Mouse (Mus musculus) CH12.LX (cell line): ENCODE measurements around the gene Slc44a3. TPM values are rescaled to one million over a fixed set of nuclear protein-coding genes. Genes with fewer than 3 reads are reported as not detected.

ENCODE experiments used
- DNase-seq: peaks from one replicate; pipeline ENCODE4 v3.0.0-alpha.2; 2013; ENCODE audit errors: extremely low read depth
- H3K27ac ChIP-seq: 2 replicates; pipeline ENCODE4 v1.5.1; 2012; ENCODE audit warnings: low read depth, mild to moderate bottlenecking, control low read depth, moderate library complexity; ENCODE audit not compliant: insufficient read depth
- H3K27me3 ChIP-seq: replicated peaks from 2 replicates; pipeline ENCODE3; 2012; ENCODE audit warnings: inconsistent platforms
- H3K36me3 ChIP-seq, 2 experiments: replicated peaks in 1 of 2; 2 replicates each; pipeline versions ENCODE3 to v1.6.1; 2012; ENCODE audit warnings: inconsistent platforms in 1 of 2, low read length in 1 of 2, mild to moderate bottlenecking in 1 of 2, mixed read lengths in 1 of 2, moderate library complexity in 1 of 2; ENCODE audit not compliant: control insufficient read depth in 1 of 2, insufficient read depth in 1 of 2
- H3K4me1 ChIP-seq, 2 experiments: 2 replicates each; pipeline ENCODE4 v1.6.1; 2012; ENCODE audit warnings: inconsistent platforms in 1 of 2, moderate library complexity in 1 of 2; ENCODE audit not compliant: insufficient read depth in 2 of 2, control insufficient read depth in 1 of 2
- H3K4me2 ChIP-seq: 2 replicates; pipeline ENCODE4 v1.6.1; 2012; ENCODE audit warnings: low read depth, mild to moderate bottlenecking, control low read depth; ENCODE audit not compliant: poor library complexity, insufficient read depth, severe bottlenecking
- H3K4me3 ChIP-seq, 3 experiments: fragments of 150-350 bp in 1 of 3; sonication (generic) in 1 of 3; replicated peaks in 1 of 3; 2 replicates each; pipeline versions ENCODE3 to v1.5.1; 2011 to 2012; ENCODE audit warnings: low read depth in 2 of 3, low read length in 2 of 3, mild to moderate bottlenecking in 2 of 3, moderate library complexity in 2 of 3, control low read depth in 1 of 3, improper control_type of control experiment in 1 of 3, inconsistent platforms in 1 of 3, mixed read lengths in 1 of 3; ENCODE audit not compliant: poor library complexity in 1 of 3
- H3K79me2 ChIP-seq: replicated peaks from 2 replicates; pipeline ENCODE4 v1.6.1; 2012; ENCODE audit warnings: mild to moderate bottlenecking, moderate library complexity; ENCODE audit not compliant: control insufficient read depth, poor library complexity, insufficient read depth, severe bottlenecking; ENCODE audit errors: extremely low read depth
- H3K9ac ChIP-seq: 2 replicates; pipeline ENCODE4 v1.6.1; 2012; ENCODE audit warnings: low read depth, mild to moderate bottlenecking, control low read depth, moderate library complexity; ENCODE audit not compliant: insufficient read depth
- H3K9me3 ChIP-seq: replicated peaks from 2 replicates; pipeline ENCODE3; 2012; ENCODE audit warnings: low read length, inconsistent platforms, mixed read lengths
- CHD1 ChIP-seq: IDR thresholded peaks from 2 replicates; pipeline ENCODE4 v1.6.1; 2012; ENCODE audit warnings: low read depth, low read length, improper control_type of control experiment, inconsistent platforms
- CHD2 ChIP-seq: IDR thresholded peaks from 2 replicates; pipeline ENCODE4 v1.6.1; 2011; ENCODE audit warnings: low read length, improper control_type of control experiment
- CTCF ChIP-seq, 2 experiments: IDR thresholded peaks in 1 of 2; conservative IDR thresholded peaks in 1 of 2; 2 replicates each; pipeline ENCODE4 v1.5.1; 2011 to 2012; ENCODE audit warnings: low read depth in 2 of 2, low read length in 2 of 2, improper control_type of control experiment in 1 of 2, inconsistent platforms in 1 of 2, mild to moderate bottlenecking in 1 of 2, moderate library complexity in 1 of 2
- ELF1 ChIP-seq: IDR thresholded peaks from 2 replicates; pipeline ENCODE4 v1.6.1; 2014; ENCODE audit warnings: low read depth, mild to moderate bottlenecking, inconsistent platforms, low read length, improper control_type of control experiment
- EP300 ChIP-seq: IDR thresholded peaks from 2 replicates; pipeline ENCODE4 v1.6.1; 2011; ENCODE audit warnings: low read length, improper control_type of control experiment
- GABPA ChIP-seq: IDR thresholded peaks from 2 replicates; pipeline ENCODE4 v1.6.1; 2012; ENCODE audit warnings: low read depth, low read length, improper control_type of control experiment, inconsistent platforms; ENCODE audit not compliant: insufficient replicate concordance
- IRF4 ChIP-seq: IDR thresholded peaks from 2 replicates; pipeline ENCODE4 v1.6.1; 2014; ENCODE audit warnings: low read depth, mild to moderate bottlenecking, inconsistent platforms, low read length, improper control_type of control experiment
- JUN ChIP-seq: IDR thresholded peaks from 2 replicates; pipeline ENCODE4 v1.6.1; 2011; ENCODE audit warnings: low read depth, mild to moderate bottlenecking, low read length, improper control_type of control experiment, moderate library complexity; ENCODE audit not compliant: insufficient read depth
- JUND ChIP-seq: conservative IDR thresholded peaks from 2 replicates; pipeline ENCODE4 v1.6.1; 2011; ENCODE audit warnings: low read depth, low read length, improper control_type of control experiment
- KAT2A ChIP-seq: IDR thresholded peaks from 2 replicates; pipeline ENCODE4 v1.6.1; 2012; ENCODE audit warnings: low read length, improper control_type of control experiment, inconsistent platforms; ENCODE audit not compliant: insufficient replicate concordance
- MAFK ChIP-seq: IDR thresholded peaks from 2 replicates; pipeline ENCODE4 v1.6.1; 2011; ENCODE audit warnings: low read length, improper control_type of control experiment; ENCODE audit not compliant: insufficient replicate concordance
- MAX ChIP-seq: IDR thresholded peaks from 2 replicates; pipeline ENCODE4 v1.6.1; 2011; ENCODE audit warnings: low read length, improper control_type of control experiment
- MEF2A ChIP-seq: IDR thresholded peaks from 2 replicates; pipeline ENCODE4 v1.6.1; 2014; ENCODE audit warnings: low read depth, mild to moderate bottlenecking, inconsistent platforms, low read length, improper control_type of control experiment, borderline replicate concordance
- PAX5 ChIP-seq: IDR thresholded peaks from 2 replicates; pipeline ENCODE4 v1.6.1; 2012; ENCODE audit warnings: low read length, inconsistent platforms, mixed read lengths
- POLR2A ChIP-seq: IDR thresholded peaks from 2 replicates; pipeline ENCODE4 v1.6.1; 2011; ENCODE audit warnings: low read depth, mild to moderate bottlenecking, improper control_type of control experiment, low read length
- POLR2AphosphoS2 ChIP-seq: IDR thresholded peaks from 2 replicates; pipeline ENCODE4 v1.6.1; 2011; ENCODE audit warnings: low read depth, low read length, improper control_type of control experiment
- RAD21 ChIP-seq: IDR thresholded peaks from 2 replicates; pipeline ENCODE4 v1.6.1; 2011; ENCODE audit warnings: low read depth, mild to moderate bottlenecking, low read length, improper control_type of control experiment, moderate library complexity
- RCOR1 ChIP-seq: conservative IDR thresholded peaks from 2 replicates; pipeline ENCODE4 v1.6.1; 2012; ENCODE audit warnings: low read depth, mild to moderate bottlenecking, inconsistent platforms, low read length, improper control_type of control experiment
- SMC3 ChIP-seq: IDR thresholded peaks from 2 replicates; pipeline ENCODE4 v1.6.1; 2011; ENCODE audit warnings: low read depth, low read length, improper control_type of control experiment
- TBP ChIP-seq: conservative IDR thresholded peaks from 2 replicates; pipeline ENCODE4 v1.6.1; 2011; ENCODE audit warnings: low read depth, low read length, improper control_type of control experiment
- TCF12 ChIP-seq: IDR thresholded peaks from 2 replicates; pipeline ENCODE4 v1.6.1; 2014; ENCODE audit warnings: low read depth, mild to moderate bottlenecking, inconsistent platforms, low read length, improper control_type of control experiment
- USF1 ChIP-seq: IDR thresholded peaks from 2 replicates; pipeline ENCODE4 v1.6.1; 2014; ENCODE audit warnings: low read depth, mild to moderate bottlenecking, inconsistent platforms, low read length, improper control_type of control experiment
- USF2 ChIP-seq: conservative IDR thresholded peaks from 2 replicates; pipeline ENCODE4 v1.6.1; 2011; ENCODE audit warnings: low read depth, low read length, improper control_type of control experiment
- ZC3H11A ChIP-seq: IDR thresholded peaks from 2 replicates; pipeline ENCODE4 v1.6.1; 2012; ENCODE audit warnings: low read depth, mild to moderate bottlenecking, inconsistent platforms, low read length, improper control_type of control experiment
- ZMIZ1 ChIP-seq: IDR thresholded peaks from 2 replicates; pipeline ENCODE4 v1.6.1; 2012; ENCODE audit warnings: low read depth, mild to moderate bottlenecking, inconsistent platforms, low read length, improper control_type of control experiment
- ZNF384 ChIP-seq: IDR thresholded peaks from 2 replicates; pipeline ENCODE4 v1.6.1; 2012; ENCODE audit warnings: low read depth, low read length, improper control_type of control experiment, inconsistent platforms
- dilution Hi-C: fragments of 300-500 bp; cut with MboI; formaldehyde crosslinking; loops from 2 replicates; pipeline ENCODE4 v1.14.3; 2020; ENCODE audit warnings: low sequenced_read_pairs; ENCODE audit not compliant: extremely low pct_unique_long_range_greater_than_20kb, extremely low pct_ligation_motif_present
- in situ Hi-C: fragments of 300-500 bp; cut with MboI; formaldehyde crosslinking; loops from 3 replicates; pipeline ENCODE4 v1.14.3; 2019; ENCODE audit warnings: low sequenced_read_pairs, low pct_ligation_motif_present, low pct_unique_long_range_greater_than_20kb, mixed read lengths
- polyA plus RNA-seq: library from polyadenylated mRNA; unstranded; fragments of >175 nt; gene quantifications from 2 replicates; pipeline ENCODE4 v1.2.1, GENCODE M21; 2012; ENCODE audit warnings: low read depth; ENCODE audit not compliant: insufficient read length
- total RNA-seq, 2 experiments: library from RNA; depleted of rRNA; stranded (reverse); fragments of 300-350 nt in 1 of 2; fragments of >200 nt in 1 of 2; gene quantifications; 2 replicates each; pipeline ENCODE4 v1.2.3; 2012 to 2014

The Slc44a3 gene
- total and polyA plus RNA-seq, 3 experiments = not detected

- no peak overlapping the region for H3K9ac ChIP-seq
- dilution Hi-C loops = no loop called here
- in situ Hi-C loops = no loop called here
- no peaks in the 10 kb centered on the region for H3K36me3 ChIP-seq
- no peak overlapping the region for H3K4me3 ChIP-seq
- H3K4me2 ChIP-seq = no peak overlapping the region
- TF ChIP-seq PAX5 (no peak), MAX (no peak), CHD2 (no peak), USF2 (no peak), TCF12 (no peak), CTCF (conservative IDR thresholded peaks at IDR 0.05 in 1 of 2, IDR thresholded peaks at IDR 0.05 in 1 of 2; ENCODE audit: low read depth in 2 of 2, low read length in 2 of 2) (no peak), ZNF384 (no peak), ZMIZ1 (no peak), EP300 (no peak), ELF1 (no peak), RAD21 (no peak), KAT2A (no peak), GABPA (no peak), POLR2A (no peak), RCOR1 (no peak), MEF2A (no peak)
- H3K9me3 ChIP-seq = no peaks in the 10 kb centered on the region
- H3K27me3 ChIP-seq = no peaks in the 10 kb centered on the region
- DNase-seq = no peak
- H3K27ac ChIP-seq = no peak overlapping the region
- no peaks in the 10 kb centered on the region for H3K79me2 ChIP-seq
- no peaks in the 10 kb centered on the region for H3K4me1 ChIP-seq
These were observed 28.1 kb upstream of the Slc44a3 start for GRCm38 (mm10) chr3:121560115-121560865.

- no peaks in the 10 kb centered on the region for H3K36me3 ChIP-seq
- in situ Hi-C loops = no loop called here
- H3K4me2 ChIP-seq = no peak overlapping the region
- no peak overlapping the region for H3K4me3 ChIP-seq
- no peaks in the 10 kb centered on the region for H3K9me3 ChIP-seq
- no peaks in the 10 kb centered on the region for H3K27me3 ChIP-seq
- TF ChIP-seq MAFK (no peak), RAD21 (no peak), JUN (no peak), ZC3H11A (no peak), POLR2AphosphoS2 (no peak), USF1 (no peak), MAX (no peak), ZNF384 (no peak), ELF1 (no peak), JUND (no peak), IRF4 (no peak), TBP (no peak), CHD1 (no peak), PAX5 (no peak), SMC3 (no peak)
- TF ChIP-seq, all 38 proteins: peak for 0
- Histone ChIP-seq H3K79me2 (no peaks in the 10 kb centered on the region), H3K27ac (no peak overlapping the region), H3K9ac (no peak overlapping the region), H3K4me1 (no peaks in the 10 kb centered on the region)
- DNase-seq = no peak
- dilution Hi-C loops = no loop called here
These were observed 27.4 kb upstream of the Slc44a3 start for GRCm38 (mm10) chr3:121559406-121560114.
